Mouse (Mus musculus) CH12.LX (cell line): ENCODE results near the gene Tmem63c.

Source experiments
- CTCF ChIP-seq, 2 experiments: IDR thresholded peaks in 1 of 2; conservative IDR thresholded peaks in 1 of 2; 2 replicates each; pipeline ENCODE4 v1.5.1; 2011 to 2012; ENCODE audit warnings: low read depth in 2 of 2, low read length in 2 of 2, improper control_type of control experiment in 1 of 2, inconsistent platforms in 1 of 2, mild to moderate bottlenecking in 1 of 2, moderate library complexity in 1 of 2
- EP300 ChIP-seq: IDR thresholded peaks from 2 replicates; pipeline ENCODE4 v1.6.1; 2011; ENCODE audit warnings: low read length, improper control_type of control experiment
- NRF1 ChIP-seq: IDR thresholded peaks from 2 replicates; pipeline ENCODE4 v1.6.1; 2014; ENCODE audit warnings: low read depth, mild to moderate bottlenecking, inconsistent platforms, low read length, improper control_type of control experiment, moderate library complexity
- USF1 ChIP-seq: IDR thresholded peaks from 2 replicates; pipeline ENCODE4 v1.6.1; 2014; ENCODE audit warnings: low read depth, mild to moderate bottlenecking, inconsistent platforms, low read length, improper control_type of control experiment

GRCm38 (mm10) chr12:87089255-87089654, 68.1 kb downstream of the Tmem63c start:
- TF ChIP-seq NRF1: no peak
- TF ChIP-seq EP300: no peak
- no peak for TF ChIP-seq CTCF (conservative IDR thresholded peaks at IDR 0.05 in 1 of 2, IDR thresholded peaks at IDR 0.05 in 1 of 2; ENCODE audit: low read depth in 2 of 2, low read length in 2 of 2)
- no peak for TF ChIP-seq USF1
